Mouse (Mus musculus): ENCODE results near the gene Islr2. TPM values are rescaled to one million over a fixed set of nuclear protein-coding genes. Genes with fewer than 3 reads are reported as not detected.
"Not testable (repeated sequence)": the region's sequence is repeated elsewhere in the genome, so short reads cannot be mapped to it uniquely, and the experiment has no call there.

Gene Islr2
- polyA plus RNA-seq (2015; fragmentation: Nextera tagmentation; extraction: Ambion mirVana), result 8.5 and 11.5 TPM in 2 replicates

- no peaks in the 10 kb centered on the region for H3K9me3 ChIP-seq (replicated peaks)
- peak; percentile 64; the same call in 1 of the 2 replicates for ATAC-seq (ENCODE audit: low FRiP score)
- peak within 1 kb of the TSS; percentile 28; the same call in 1 of the 2 replicates for H3K9ac ChIP-seq (replicated peaks)
- H3K4me3 ChIP-seq (replicated peaks), result peak within 1 kb of the TSS; percentile 32
- peaks cover 51% of the 10 kb centered on the region for H3K4me1 ChIP-seq
- H3K4me2 ChIP-seq, result peak within 1 kb of the TSS; percentile 59
- 1% methylated on average over 42 of the region's 42 CpGs for WGBS
- peaks cover 62% of the 10 kb centered on the region for H3K27me3 ChIP-seq (replicated peaks)
- peak within 1 kb of the TSS; percentile 65 for H3K27ac ChIP-seq (replicated peaks)
- no peaks in the 10 kb centered on the region for H3K36me3 ChIP-seq
Observed at GRCm38 (mm10) chr9:58203516-58204447, at the start of gene Islr2, which contains the start of gene Islr. Islr2 (minus strand) TSS chr9:58204319. Islr (minus strand) TSS chr9:58204306.

- H3K36me3 ChIP-seq, result peaks cover 32% of the 10 kb centered on the region
- peak overlapping the region; percentile 89 for H3K9ac ChIP-seq (replicated peaks)
- not testable (repeated sequence) for ATAC-seq (ENCODE audit: low FRiP score); H3K27me3 ChIP-seq (replicated peaks); H3K9me3 ChIP-seq (replicated peaks)
- H3K27ac ChIP-seq (replicated peaks), result peak overlapping the region; percentile 84
- 78% methylated on average over 5 of the region's 5 CpGs for WGBS
- H3K4me2 ChIP-seq, result peak overlapping the region; percentile 86
- H3K4me1 ChIP-seq, result peaks cover 31% of the 10 kb centered on the region
- peak overlapping the region; percentile 94 for H3K4me3 ChIP-seq (replicated peaks)
Observed at GRCm38 (mm10) chr9:58253805-58254122, 49.6 kb upstream of the Islr2 start.

GRCm38 (mm10) chr9:58253033-58253804 lies 49.1 kb upstream of the Islr2 start, which contains the start of gene Stoml1:
Stoml1 (plus strand) TSS chr9:58253164.
- no peaks in the 10 kb centered on the region for H3K27me3 ChIP-seq (replicated peaks)
- H3K4me2 ChIP-seq, result peak within 1 kb of the TSS; percentile 86
- peak within 1 kb of the TSS; percentile 89 for H3K9ac ChIP-seq (replicated peaks)
- H3K9me3 ChIP-seq (replicated peaks), result no peaks in the 10 kb centered on the region
- peaks cover 27% of the 10 kb centered on the region for H3K36me3 ChIP-seq
- peak within 1 kb of the TSS; percentile 84 for H3K27ac ChIP-seq (replicated peaks)
- H3K4me1 ChIP-seq, result peaks cover 32% of the 10 kb centered on the region
- ATAC-seq (ENCODE audit: low FRiP score), result peak; percentile 98
- 1% methylated on average over 31 of the region's 31 CpGs for WGBS
- peak within 1 kb of the TSS; percentile 94 for H3K4me3 ChIP-seq (replicated peaks)

GRCm38 (mm10) chr9:58250730-58251129 lies 46.6 kb upstream of the Islr2 start:
- not testable (repeated sequence) for H3K27me3 ChIP-seq (replicated peaks); H3K4me2 ChIP-seq; H3K9ac ChIP-seq (replicated peaks); H3K36me3 ChIP-seq; H3K9me3 ChIP-seq (replicated peaks); H3K27ac ChIP-seq (replicated peaks); H3K4me3 ChIP-seq (replicated peaks); ATAC-seq (ENCODE audit: low FRiP score)
- WGBS, result 96% methylated on average over 1 of the region's 1 CpGs
- H3K4me1 ChIP-seq, result peaks cover 40% of the 10 kb centered on the region

DNA sequence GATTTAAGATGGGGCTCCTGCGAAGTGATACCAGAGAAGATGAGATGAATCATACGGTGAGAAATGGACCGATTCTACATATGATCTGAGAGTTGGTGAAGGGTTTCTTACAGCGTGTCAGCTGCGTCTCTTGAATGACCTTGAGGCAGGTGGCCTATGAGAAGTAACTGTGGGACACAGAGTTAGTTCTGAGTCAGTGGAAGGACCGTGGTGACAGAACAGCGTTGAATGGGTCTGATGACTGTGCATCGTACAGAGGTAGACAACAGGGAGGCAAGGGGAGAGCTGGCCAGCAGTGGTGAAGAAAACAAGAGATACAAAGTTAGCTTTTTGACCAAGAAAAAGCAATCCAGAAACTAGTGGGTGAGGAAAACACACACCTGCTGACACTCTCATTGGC lies 46.2 kb upstream of the Islr2 start:
- Histone ChIP-seq H3K27me3 (replicated peaks) (no peaks in the 10 kb centered on the region), H3K4me2 (peak overlapping the region; percentile 58), H3K36me3 (0 out of 2 replicates have a peak, but pooled peaks cover under 1% of the 10 kb centered on the region), H3K27ac (replicated peaks) (peak overlapping the region; percentile 46; the same call in 1 of the 2 replicates), H3K4me3 (replicated peaks) (no peak overlapping the region), H3K9ac (replicated peaks) (no peak overlapping the region; the same call in 1 of the 2 replicates), H3K9me3 (replicated peaks) (no peaks in the 10 kb centered on the region), H3K4me1 (peaks cover 40% of the 10 kb centered on the region)
- ATAC-seq (ENCODE audit: low FRiP score), result no peak
- WGBS, result 77% methylated on average over 8 of the region's 8 CpGs

- H3K9me3 ChIP-seq (replicated peaks), result no peaks in the 10 kb centered on the region
- H3K36me3 ChIP-seq, result no peaks in the 10 kb centered on the region
- H3K27ac ChIP-seq (replicated peaks), result peak within 1 kb of the TSS; percentile 46; the same call in 1 of the 2 replicates
- 1% methylated on average over 16 of the region's 16 CpGs for WGBS
- peak within 1 kb of the TSS; percentile 58 for H3K4me2 ChIP-seq
- peak within 1 kb of the TSS; percentile 38 for H3K4me3 ChIP-seq (replicated peaks)
- no peaks in the 10 kb centered on the region for H3K27me3 ChIP-seq (replicated peaks)
- H3K9ac ChIP-seq (replicated peaks), result peak within 1 kb of the TSS; percentile 44
- ATAC-seq (ENCODE audit: low FRiP score), result no peak
- H3K4me1 ChIP-seq, result peaks cover 37% of the 10 kb centered on the region
Observed at GRCm38 (mm10) chr9:58249592-58250192, 45.6 kb upstream of the Islr2 start, which contains the start of gene Pml. Pml (minus strand) TSS chr9:58249786.

GRCm38 (mm10) chr9:58248746-58249413 lies 44.8 kb upstream of the Islr2 start:
- Histone ChIP-seq H3K9me3 (replicated peaks) (no peaks in the 10 kb centered on the region), H3K9ac (replicated peaks) (no peak overlapping the region), H3K4me2 (peak overlapping the region; percentile 58), H3K27me3 (replicated peaks) (no peaks in the 10 kb centered on the region), H3K4me3 (replicated peaks) (peak overlapping the region; percentile 38), H3K36me3 (no peaks in the 10 kb centered on the region), H3K4me1 (peaks cover 29% of the 10 kb centered on the region), H3K27ac (replicated peaks) (no peak overlapping the region)
- WGBS, result 46% methylated on average over 7 of the region's 7 CpGs
- no peak for ATAC-seq (ENCODE audit: low FRiP score)

DNA sequence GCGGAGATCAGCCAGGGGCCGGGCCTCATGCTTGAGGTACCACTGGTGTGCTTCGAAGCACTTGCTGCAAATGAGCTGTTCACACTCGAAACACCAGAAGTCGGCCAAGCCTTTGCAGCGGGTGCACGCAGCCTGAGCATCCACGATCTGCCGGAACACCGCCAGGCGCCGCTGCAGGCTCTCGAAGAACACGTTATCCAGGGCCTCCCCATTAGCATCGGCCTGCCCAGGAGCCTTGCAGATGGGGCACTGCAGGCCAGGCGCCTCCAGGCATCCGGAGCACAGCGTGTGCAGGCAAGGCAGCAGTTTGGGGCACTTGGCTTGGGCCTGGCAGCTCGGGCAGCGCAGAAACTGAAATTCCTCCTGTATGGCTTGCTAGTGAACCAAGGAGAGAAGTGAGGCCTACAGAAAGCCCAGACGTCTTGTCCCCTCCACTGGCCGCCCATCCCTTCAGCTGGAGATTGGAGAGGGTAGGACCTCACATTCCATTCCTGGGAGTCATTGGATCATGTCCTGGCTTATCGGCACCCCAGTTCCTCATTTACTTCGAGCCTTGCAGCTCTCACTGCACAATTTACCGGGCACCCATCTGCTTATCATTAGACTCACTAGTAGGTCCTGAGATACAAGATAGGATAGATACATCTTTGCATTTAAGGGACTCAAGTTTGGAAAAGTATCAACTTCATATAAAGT lies 43.1 kb upstream of the Islr2 start:
- H3K4me1 ChIP-seq, result peaks cover 38% of the 10 kb centered on the region
- H3K27ac ChIP-seq (replicated peaks), result peak overlapping the region; percentile 34; the same call in 1 of the 2 replicates
- no peaks in the 10 kb centered on the region for H3K36me3 ChIP-seq
- peak overlapping the region; percentile 49 for H3K4me2 ChIP-seq
- H3K9me3 ChIP-seq (replicated peaks), result no peaks in the 10 kb centered on the region
- ATAC-seq (ENCODE audit: low FRiP score), result peak; percentile 62; the same call in 1 of the 2 replicates
- H3K27me3 ChIP-seq (replicated peaks), result no peaks in the 10 kb centered on the region
- H3K4me3 ChIP-seq (replicated peaks), result peak overlapping the region; percentile 10; the same call in 1 of the 2 replicates
- peak overlapping the region; percentile 36; the same call in 1 of the 2 replicates for H3K9ac ChIP-seq (replicated peaks)
- WGBS, result 13% methylated on average over 25 of the region's 25 CpGs

- no peak overlapping the region for H3K4me3 ChIP-seq (replicated peaks)
- no peaks in the 10 kb centered on the region for H3K36me3 ChIP-seq
- no peak overlapping the region for H3K9ac ChIP-seq (replicated peaks)
- H3K4me2 ChIP-seq, result no peak overlapping the region
- WGBS, result 45% methylated on average over 4 of the region's 4 CpGs
- H3K27me3 ChIP-seq (replicated peaks), result no peaks in the 10 kb centered on the region
- peaks cover 49% of the 10 kb centered on the region for H3K4me1 ChIP-seq
- no peaks in the 10 kb centered on the region for H3K9me3 ChIP-seq (replicated peaks)
- ATAC-seq (ENCODE audit: low FRiP score), result no peak
- no peak overlapping the region for H3K27ac ChIP-seq (replicated peaks)
Observed at GRCm38 (mm10) chr9:58246083-58246591, 42.0 kb upstream of the Islr2 start.

- Histone ChIP-seq H3K4me3 (replicated peaks) (no peak overlapping the region), H3K4me1 (peaks cover 33% of the 10 kb centered on the region), H3K27ac (replicated peaks) (no peak overlapping the region), H3K4me2 (no peak overlapping the region), H3K9ac (replicated peaks) (no peak overlapping the region), H3K27me3 (replicated peaks) (no peaks in the 10 kb centered on the region), H3K36me3 (no peaks in the 10 kb centered on the region), H3K9me3 (replicated peaks) (no peaks in the 10 kb centered on the region)
- ATAC-seq (ENCODE audit: low FRiP score), result no peak
- 84% methylated on average over 6 of the region's 6 CpGs for WGBS
Observed at GRCm38 (mm10) chr9:58243696-58244095, 39.6 kb upstream of the Islr2 start.

All from neural tube, embryonic 15.5 days (tissue).